Mouse (Mus musculus): ENCODE data around the gene Cdh18. TPM values are rescaled to one million over a fixed set of nuclear protein-coding genes. Genes with fewer than 3 reads are reported as not detected.

Cdh18 gene
- polyA plus RNA-seq, 1 experiment from 2014 or later = not detected

GRCm38 (mm10) chr15:23396646-23397045 lies 847.8 kb downstream of the Cdh18 start:
- Histone ChIP-seq H3K4me1 (ENCODE audit: insufficient read depth, low read depth, low read length) (no peaks in the 10 kb centered on the region), H3K27me3 (replicated peaks; ENCODE audit: insufficient read depth, low read length) (no peaks in the 10 kb centered on the region), H3K4me2 (replicated peaks; ENCODE audit: low read depth, low read length) (no peak overlapping the region), H3K4me3 (ENCODE audit: low read depth, low read length) (no peak overlapping the region), H3K9ac (replicated peaks; ENCODE audit: low read depth) (no peak overlapping the region), H3K36me3 (ENCODE audit: insufficient read depth, low read length) (no peaks in the 10 kb centered on the region), H3K27ac (ENCODE audit: low read length) (no peak overlapping the region), H3K9me3 (ENCODE audit: low read length) (no peaks in the 10 kb centered on the region)
- TF ChIP-seq EP300 (IDR thresholded peaks at IDR 0.05) = no peak
- TF ChIP-seq CTCF (IDR thresholded peaks at IDR 0.05) = no peak
- no peak for DNase-seq (ENCODE audit: low spot score)
- ATAC-seq = no peak

- DNase-seq (ENCODE audit: low spot score) = no peak
- Histone ChIP-seq H3K27me3 (replicated peaks; ENCODE audit: insufficient read depth, low read length) (no peaks in the 10 kb centered on the region), H3K4me2 (replicated peaks; ENCODE audit: low read depth, low read length) (no peak overlapping the region), H3K4me3 (ENCODE audit: low read depth, low read length) (no peak overlapping the region), H3K4me1 (ENCODE audit: insufficient read depth, low read depth, low read length) (no peaks in the 10 kb centered on the region), H3K9ac (replicated peaks; ENCODE audit: low read depth) (no peak overlapping the region), H3K9me3 (ENCODE audit: low read length) (no peaks in the 10 kb centered on the region), H3K36me3 (ENCODE audit: insufficient read depth, low read length) (no peaks in the 10 kb centered on the region), H3K27ac (ENCODE audit: low read length) (no peak overlapping the region)
- TF ChIP-seq EP300 (IDR thresholded peaks at IDR 0.05) = no peak
- TF ChIP-seq CTCF (IDR thresholded peaks at IDR 0.05) = no peak
- WGBS = 82% methylated on average over 2 of the region's 2 CpGs
- ATAC-seq = no peak
These were observed 855.0 kb downstream of the Cdh18 start for GRCm38 (mm10) chr15:23403792-23404191.

GRCm38 (mm10) chr15:23408256-23408655 lies 859.4 kb downstream of the Cdh18 start:
- no peak for DNase-seq (ENCODE audit: low spot score)
- Histone ChIP-seq H3K4me2 (replicated peaks; ENCODE audit: low read depth, low read length) (no peak overlapping the region), H3K9me3 (ENCODE audit: low read length) (no peaks in the 10 kb centered on the region), H3K4me3 (ENCODE audit: low read depth, low read length) (no peak overlapping the region), H3K9ac (replicated peaks; ENCODE audit: low read depth) (no peak overlapping the region), H3K4me1 (ENCODE audit: insufficient read depth, low read depth, low read length) (no peaks in the 10 kb centered on the region), H3K27ac (ENCODE audit: low read length) (no peak overlapping the region), H3K27me3 (replicated peaks; ENCODE audit: insufficient read depth, low read length) (no peaks in the 10 kb centered on the region), H3K36me3 (ENCODE audit: insufficient read depth, low read length) (no peaks in the 10 kb centered on the region)
- ATAC-seq = no peak
- 85% methylated on average over 1 of the region's 1 CpGs for WGBS
- no peak for TF ChIP-seq EP300 (IDR thresholded peaks at IDR 0.05)
- TF ChIP-seq CTCF (IDR thresholded peaks at IDR 0.05) = no peak

- H3K27ac ChIP-seq (ENCODE audit: low read length) = no peak overlapping the region
- no peak overlapping the region for H3K9ac ChIP-seq (replicated peaks; ENCODE audit: low read depth)
- H3K4me3 ChIP-seq (ENCODE audit: low read depth, low read length) = no peak overlapping the region
- ATAC-seq (peak; percentile 58), DNase-seq (ENCODE audit: low spot score) (peak; percentile 54)
- no peaks in the 10 kb centered on the region for H3K27me3 ChIP-seq (replicated peaks; ENCODE audit: insufficient read depth, low read length)
- H3K36me3 ChIP-seq (ENCODE audit: insufficient read depth, low read length) = no peaks in the 10 kb centered on the region
- WGBS = 34% methylated on average over 5 of the region's 5 CpGs
- 0 out of 2 replicates have a peak, but pooled peaks cover 5% of the 10 kb centered on the region for H3K9me3 ChIP-seq (ENCODE audit: low read length)
- H3K4me1 ChIP-seq (ENCODE audit: insufficient read depth, low read depth, low read length) = no peaks in the 10 kb centered on the region
- no peak overlapping the region for H3K4me2 ChIP-seq (replicated peaks; ENCODE audit: low read depth, low read length)
- no peak for TF ChIP-seq EP300 (IDR thresholded peaks at IDR 0.05)
- no peak for TF ChIP-seq CTCF (IDR thresholded peaks at IDR 0.05)
These were observed 867.7 kb downstream of the Cdh18 start for GRCm38 (mm10) chr15:23416450-23417080.

- H3K27ac ChIP-seq (ENCODE audit: low read length) = no peak overlapping the region
- H3K36me3 ChIP-seq (ENCODE audit: insufficient read depth, low read length) = no peaks in the 10 kb centered on the region
- no peaks in the 10 kb centered on the region for H3K4me1 ChIP-seq (ENCODE audit: insufficient read depth, low read depth, low read length)
- TF ChIP-seq CTCF (IDR thresholded peaks at IDR 0.05) = no peak
- no peak for TF ChIP-seq EP300 (IDR thresholded peaks at IDR 0.05)
- DNase-seq (ENCODE audit: low spot score) (no peak), ATAC-seq (no peak)
- H3K9ac ChIP-seq (replicated peaks; ENCODE audit: low read depth) = no peak overlapping the region
- 0 out of 2 replicates have a peak, but pooled peaks cover 5% of the 10 kb centered on the region for H3K9me3 ChIP-seq (ENCODE audit: low read length)
- no peaks in the 10 kb centered on the region for H3K27me3 ChIP-seq (replicated peaks; ENCODE audit: insufficient read depth, low read length)
- H3K4me2 ChIP-seq (replicated peaks; ENCODE audit: low read depth, low read length) = no peak overlapping the region
- no peak overlapping the region for H3K4me3 ChIP-seq (ENCODE audit: low read depth, low read length)
These were observed 869.3 kb downstream of the Cdh18 start for GRCm38 (mm10) chr15:23418158-23418557.

GRCm38 (mm10) chr15:23420010-23420409 lies 871.2 kb downstream of the Cdh18 start:
- H3K4me2 ChIP-seq (replicated peaks; ENCODE audit: low read depth, low read length) = no peak overlapping the region
- H3K27me3 ChIP-seq (replicated peaks; ENCODE audit: insufficient read depth, low read length) = no peaks in the 10 kb centered on the region
- no peaks in the 10 kb centered on the region for H3K4me1 ChIP-seq (ENCODE audit: insufficient read depth, low read depth, low read length)
- ATAC-seq (no peak), DNase-seq (ENCODE audit: low spot score) (peak; percentile 54)
- no peaks in the 10 kb centered on the region for H3K36me3 ChIP-seq (ENCODE audit: insufficient read depth, low read length)
- TF ChIP-seq EP300 (IDR thresholded peaks at IDR 0.05) (no peak), CTCF (IDR thresholded peaks at IDR 0.05) (no peak)
- no peak overlapping the region for H3K27ac ChIP-seq (ENCODE audit: low read length)
- 0 out of 2 replicates have a peak, but pooled peaks cover 5% of the 10 kb centered on the region for H3K9me3 ChIP-seq (ENCODE audit: low read length)
- no peak overlapping the region for H3K9ac ChIP-seq (replicated peaks; ENCODE audit: low read depth)
- 41% methylated on average over 3 of the region's 3 CpGs for WGBS
- no peak overlapping the region for H3K4me3 ChIP-seq (ENCODE audit: low read depth, low read length)

- Histone ChIP-seq H3K27ac (ENCODE audit: low read length) (no peak overlapping the region), H3K9ac (replicated peaks; ENCODE audit: low read depth) (no peak overlapping the region), H3K4me3 (ENCODE audit: low read depth, low read length) (no peak overlapping the region), H3K4me1 (ENCODE audit: insufficient read depth, low read depth, low read length) (no peaks in the 10 kb centered on the region), H3K36me3 (ENCODE audit: insufficient read depth, low read length) (no peaks in the 10 kb centered on the region), H3K4me2 (replicated peaks; ENCODE audit: low read depth, low read length) (no peak overlapping the region), H3K27me3 (replicated peaks; ENCODE audit: insufficient read depth, low read length) (no peaks in the 10 kb centered on the region), H3K9me3 (ENCODE audit: low read length) (no peaks in the 10 kb centered on the region)
- DNase-seq (ENCODE audit: low spot score) (no peak), ATAC-seq (no peak)
- TF ChIP-seq EP300 (IDR thresholded peaks at IDR 0.05) (no peak), CTCF (IDR thresholded peaks at IDR 0.05) (no peak)
- 64% methylated on average over 5 of the region's 5 CpGs for WGBS
These were observed 881.2 kb downstream of the Cdh18 start for GRCm38 (mm10) chr15:23430021-23430420.
